Mouse (Mus musculus): ENCODE results near the gene Cyp2c38. TPM values are rescaled to one million over a fixed set of nuclear protein-coding genes. Genes with fewer than 3 reads are reported as not detected.
"Not testable (repeated sequence)": the region's sequence is repeated elsewhere in the genome, so short reads cannot be mapped to it uniquely, and the experiment has no call there.

The Cyp2c38 gene
- polyA plus RNA-seq (2012; rRNA removed): not detected in 2 replicates

- Histone ChIP-seq H3K27me3 (ENCODE audit: control insufficient read depth, insufficient read depth, low read length) (no peaks in the 10 kb centered on the region), H3K27ac (ENCODE audit: control insufficient read depth, insufficient read depth, low read depth, low read length) (no peak within 1 kb of the TSS), H3K36me3 (ENCODE audit: control insufficient read depth, insufficient read depth, low read length) (no peaks in the 10 kb centered on the region), H3K4me3 (ENCODE audit: control insufficient read depth, low read depth, low read length) (no peak within 1 kb of the TSS), H3K4me1 (ENCODE audit: control insufficient read depth, insufficient read depth, low read length) (no peaks in the 10 kb centered on the region)
- TF ChIP-seq CTCF (IDR thresholded peaks at IDR 0.05; ENCODE audit: control insufficient read depth, insufficient read depth, insufficient replicate concordance, low read depth, low read length) (no peak), POLR2A (IDR thresholded peaks at IDR 0.05; ENCODE audit: control insufficient read depth, low read depth, low read length) (no peak)
These were observed at the start of gene Cyp2c38 for GRCm38 (mm10) chr19:39462941-39463340. Gene Cyp2c38 (minus strand): TSS chr19:39463075.

DNA sequence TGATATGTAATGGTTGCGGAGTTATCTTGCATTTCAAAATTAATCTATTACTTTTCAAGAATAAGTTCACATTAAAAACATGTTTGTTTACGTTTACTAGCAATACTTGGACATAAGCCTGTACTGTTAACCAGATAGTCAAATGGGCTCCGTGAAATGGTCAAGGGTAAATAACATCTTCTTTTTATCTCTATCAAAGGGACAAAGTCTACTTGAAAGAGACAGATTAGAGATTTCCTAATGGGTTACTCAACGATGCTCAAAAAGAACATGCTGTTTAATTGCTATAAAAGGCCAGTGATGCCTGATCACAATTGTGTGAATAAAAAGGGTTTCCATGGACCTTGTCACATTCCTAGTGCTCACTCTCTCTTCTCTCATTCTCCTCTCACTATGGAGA lies 47.7 kb upstream of the Cyp2c38 start, which contains the start of gene Cyp2c39:
Cyp2c39 (plus strand) TSS at position 329 of the 400 bp plus-strand sequence.
- Histone ChIP-seq H3K27ac (ENCODE audit: control insufficient read depth, insufficient read depth, low read depth, low read length) (no peak within 1 kb of the TSS), H3K27me3 (ENCODE audit: control insufficient read depth, insufficient read depth, low read length) (no peaks in the 10 kb centered on the region), H3K4me3 (ENCODE audit: control insufficient read depth, low read depth, low read length) (no peak within 1 kb of the TSS), H3K4me1 (ENCODE audit: control insufficient read depth, insufficient read depth, low read length) (no peaks in the 10 kb centered on the region), H3K36me3 (ENCODE audit: control insufficient read depth, insufficient read depth, low read length) (no peaks in the 10 kb centered on the region)
- no peak for TF ChIP-seq CTCF (IDR thresholded peaks at IDR 0.05; ENCODE audit: control insufficient read depth, insufficient read depth, insufficient replicate concordance, low read depth, low read length)
- TF ChIP-seq POLR2A (IDR thresholded peaks at IDR 0.05; ENCODE audit: control insufficient read depth, low read depth, low read length): no peak

DNA sequence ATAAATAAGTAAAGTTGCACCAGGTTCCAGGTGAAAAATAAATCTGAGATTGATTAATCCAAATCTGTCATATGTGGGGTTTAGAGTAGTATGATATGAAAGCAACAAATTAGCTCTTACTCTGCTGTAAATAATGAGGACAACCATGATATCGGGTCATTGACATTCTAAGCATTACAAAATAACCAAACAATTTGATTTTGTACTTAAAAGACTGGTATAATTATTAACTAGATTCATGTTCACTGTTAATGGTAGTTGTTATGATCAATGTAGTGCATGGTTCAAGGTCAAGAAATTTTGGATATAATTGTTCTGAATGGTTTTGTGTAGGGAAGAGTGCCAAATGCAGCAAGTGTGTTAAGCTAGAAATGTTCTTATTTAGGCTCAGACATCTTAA lies 46.7 kb upstream of the Cyp2c38 start:
- Histone ChIP-seq H3K36me3 (ENCODE audit: control insufficient read depth, insufficient read depth, low read length) (no peaks in the 10 kb centered on the region), H3K4me1 (ENCODE audit: control insufficient read depth, insufficient read depth, low read length) (no peaks in the 10 kb centered on the region), H3K27ac (ENCODE audit: control insufficient read depth, insufficient read depth, low read depth, low read length) (no peak overlapping the region), H3K4me3 (ENCODE audit: control insufficient read depth, low read depth, low read length) (no peak overlapping the region), H3K27me3 (ENCODE audit: control insufficient read depth, insufficient read depth, low read length) (no peaks in the 10 kb centered on the region)
- TF ChIP-seq POLR2A (IDR thresholded peaks at IDR 0.05; ENCODE audit: control insufficient read depth, low read depth, low read length): no peak
- TF ChIP-seq CTCF (IDR thresholded peaks at IDR 0.05; ENCODE audit: control insufficient read depth, insufficient read depth, insufficient replicate concordance, low read depth, low read length): no peak

GRCm38 (mm10) chr19:39506341-39506740 lies 43.5 kb upstream of the Cyp2c38 start:
- Histone ChIP-seq H3K27ac (ENCODE audit: control insufficient read depth, insufficient read depth, low read depth, low read length) (no peak overlapping the region), H3K27me3 (ENCODE audit: control insufficient read depth, insufficient read depth, low read length) (no peaks in the 10 kb centered on the region), H3K36me3 (ENCODE audit: control insufficient read depth, insufficient read depth, low read length) (no peaks in the 10 kb centered on the region), H3K4me3 (ENCODE audit: control insufficient read depth, low read depth, low read length) (no peak overlapping the region), H3K4me1 (ENCODE audit: control insufficient read depth, insufficient read depth, low read length) (no peaks in the 10 kb centered on the region)
- TF ChIP-seq POLR2A (IDR thresholded peaks at IDR 0.05; ENCODE audit: control insufficient read depth, low read depth, low read length) (no peak), CTCF (IDR thresholded peaks at IDR 0.05; ENCODE audit: control insufficient read depth, insufficient read depth, insufficient replicate concordance, low read depth, low read length) (no peak)

DNA sequence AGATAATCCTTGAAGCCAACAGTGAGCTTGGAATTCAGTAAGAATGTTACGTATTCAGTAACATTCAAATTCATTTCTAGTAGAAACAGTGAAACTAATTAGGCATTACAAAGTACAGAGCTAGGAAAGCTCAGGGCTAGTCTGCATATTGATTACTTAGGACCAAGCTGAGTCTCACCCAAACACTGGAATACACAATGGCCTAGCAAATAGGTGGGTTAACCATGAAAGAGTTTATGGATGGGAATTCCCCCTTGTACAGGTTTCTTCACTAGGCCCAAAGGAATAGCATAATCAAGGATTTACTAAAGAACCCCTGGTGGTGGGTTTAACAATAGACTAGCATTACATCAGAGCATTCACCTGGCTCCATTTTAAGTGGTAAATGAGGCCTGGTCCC lies 21.1 kb upstream of the Cyp2c38 start:
- not testable (repeated sequence) for H3K27ac ChIP-seq (ENCODE audit: control insufficient read depth, insufficient read depth, low read depth, low read length); H3K4me3 ChIP-seq (ENCODE audit: control insufficient read depth, low read depth, low read length); H3K27me3 ChIP-seq (ENCODE audit: control insufficient read depth, insufficient read depth, low read length); H3K36me3 ChIP-seq (ENCODE audit: control insufficient read depth, insufficient read depth, low read length); H3K4me1 ChIP-seq (ENCODE audit: control insufficient read depth, insufficient read depth, low read length)

GRCm38 (mm10) chr19:39463923-39464322 lies 1.0 kb upstream of the Cyp2c38 start:
- Histone ChIP-seq H3K4me3 (ENCODE audit: control insufficient read depth, low read depth, low read length) (no peak overlapping the region), H3K27ac (ENCODE audit: control insufficient read depth, insufficient read depth, low read depth, low read length) (no peak overlapping the region), H3K4me1 (ENCODE audit: control insufficient read depth, insufficient read depth, low read length) (no peaks in the 10 kb centered on the region), H3K36me3 (ENCODE audit: control insufficient read depth, insufficient read depth, low read length) (no peaks in the 10 kb centered on the region), H3K27me3 (ENCODE audit: control insufficient read depth, insufficient read depth, low read length) (no peaks in the 10 kb centered on the region)
- no peak for TF ChIP-seq CTCF (IDR thresholded peaks at IDR 0.05; ENCODE audit: control insufficient read depth, insufficient read depth, insufficient replicate concordance, low read depth, low read length)
- no peak for TF ChIP-seq POLR2A (IDR thresholded peaks at IDR 0.05; ENCODE audit: control insufficient read depth, low read depth, low read length)

Other genes starting within 250 kb of the Cyp2c38 start
- 0.52 and 0.57 TPM in 2 replicates for gene Cyp2c29, start 193.7 kb downstream of the Cyp2c38 start, polyA plus RNA-seq (2012; rRNA removed)
- 0.12 TPM in 1 of 2 replicates, not detected in the other for gene Cyp2c39, start 47.8 kb upstream of the Cyp2c38 start, polyA plus RNA-seq (2012; rRNA removed)
- not detected in 2 replicates for gene Cyp2c67, start 186.0 kb upstream of the Cyp2c38 start, polyA plus RNA-seq (2012; rRNA removed)